Mouse (Mus musculus) kidney, embryonic 15.5 days (tissue): ENCODE data around the gene Haghl. TPM values are rescaled to one million over a fixed set of nuclear protein-coding genes. Genes with fewer than 3 reads are reported as not detected.

Source experiments
- ATAC-seq: fragments of 200-750 bp; cut with Nextera tagmentation; replicated peaks from 2 replicates; pipeline ENCODE4 v1.8.0; 2017; ENCODE audit warnings: moderate TSS enrichment; ENCODE audit not compliant: low FRiP score
- H3K27ac ChIP-seq: fragments of 300-500 bp; sonication (generic); 2 replicates; pipeline ENCODE4 v1.5.1; 2015; ENCODE audit warnings: mild to moderate bottlenecking, inconsistent platforms
- H3K27me3 ChIP-seq: fragments of 300-500 bp; sonication (generic); 2 replicates; pipeline ENCODE4 v1.6.1; 2015; ENCODE audit warnings: inconsistent platforms
- H3K36me3 ChIP-seq: fragments of 300-500 bp; sonication (generic); 2 replicates; pipeline ENCODE4 v1.6.1; 2015; ENCODE audit warnings: inconsistent platforms
- H3K4me1 ChIP-seq: fragments of 300-500 bp; sonication (generic); 2 replicates; pipeline ENCODE4 v1.6.1; 2015; ENCODE audit warnings: inconsistent platforms
- H3K4me2 ChIP-seq: fragments of 300-500 bp; sonication (generic); 2 replicates; pipeline ENCODE4 v1.6.1; 2015; ENCODE audit warnings: moderate library complexity, mild to moderate bottlenecking, inconsistent platforms
- H3K4me3 ChIP-seq: fragments of 300-500 bp; sonication (generic); replicated peaks from 2 replicates; pipeline ENCODE4 v1.5.1; 2015; ENCODE audit warnings: mild to moderate bottlenecking, inconsistent platforms
- H3K9ac ChIP-seq: fragments of 300-500 bp; sonication (generic); 2 replicates; pipeline ENCODE4 v1.6.1; 2015; ENCODE audit warnings: mild to moderate bottlenecking, inconsistent platforms
- H3K9me3 ChIP-seq: fragments of 300-500 bp; sonication (generic); replicated peaks from 2 replicates; pipeline ENCODE4 v1.6.1; 2016; ENCODE audit warnings: inconsistent platforms
- WGBS: fragments of 180-500 bp; shearing (Covaris S2); methylation state at CpG from one replicate; pipeline ENCODE4 v1.1.7; 2015; ENCODE audit warnings: mixed read lengths; 5-methylcytosine and 5-hydroxymethylcytosine counted together
- polyA plus RNA-seq: library from polyadenylated mRNA; unstranded; fragments of >200 nt; fragmentation: Nextera tagmentation; extraction: Ambion mirVana; gene quantifications from 2 replicates; pipeline ENCODE4 v1.2.1, GENCODE M21; 2015

Haghl gene
- polyA plus RNA-seq, 1 experiment from 2014 or later, result 74.8 TPM

DNA sequence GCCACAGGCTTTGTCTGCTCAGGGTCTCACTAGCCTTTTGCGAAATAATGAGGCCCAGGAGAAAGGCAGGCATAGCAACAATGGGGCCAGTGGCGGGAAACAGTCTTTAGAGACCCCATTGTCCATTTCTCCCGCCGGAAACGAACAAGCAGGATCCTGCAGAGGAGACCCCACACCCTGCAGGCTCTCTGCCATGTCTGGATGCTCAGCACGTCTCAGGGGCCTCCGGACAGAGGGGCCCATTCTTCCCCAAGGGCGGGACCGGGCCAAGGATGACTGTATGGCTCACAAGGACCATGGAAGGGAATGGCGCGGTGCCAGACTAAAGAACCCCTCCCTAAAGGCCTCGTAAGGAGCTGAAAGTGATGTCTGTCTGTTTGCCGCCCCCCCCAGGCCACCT, 8.7 kb upstream of the Haghl start:
- Histone ChIP-seq H3K4me2 (0 out of 2 replicates have a peak overlapping the region, but pooled peaks have one; percentile 1), H3K36me3 (peaks cover 17% of the 10 kb centered on the region), H3K27me3 (0 out of 2 replicates have a peak, but pooled peaks cover 3% of the 10 kb centered on the region), H3K9ac (no peak overlapping the region), H3K9me3 (no peaks in the 10 kb centered on the region), H3K4me3 (no peak overlapping the region), H3K27ac (0 out of 2 replicates have a peak overlapping the region, but pooled peaks have one; percentile 29), H3K4me1 (peaks cover 63% of the 10 kb centered on the region)
- ATAC-seq, result no peak
- WGBS, result 78% methylated on average over 13 of the region's 13 CpGs

DNA sequence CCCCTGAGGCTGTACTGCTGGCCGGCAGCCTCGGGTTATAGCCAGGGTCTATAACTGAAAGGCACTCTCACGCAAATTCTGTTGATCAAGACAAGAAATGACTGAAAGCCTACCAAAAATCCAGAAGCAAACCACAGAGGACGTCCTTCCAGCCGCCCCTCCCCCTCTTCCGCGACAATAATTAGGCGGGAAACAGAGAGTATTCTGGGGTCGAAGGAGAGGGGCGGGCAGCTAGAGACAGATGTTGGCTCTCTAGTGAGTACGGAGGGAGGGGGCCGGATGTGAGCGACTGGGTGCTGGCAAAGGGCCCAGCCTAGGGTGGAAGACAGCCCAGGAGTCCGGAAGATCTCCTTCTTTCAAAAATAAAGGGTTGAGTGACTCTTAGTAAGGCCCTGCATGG, 7.1 kb upstream of the Haghl start, which contains the start of gene Fam173a:
Gene Fam173a (minus strand): TSS at position 287 of the 400 bp plus-strand sequence.
- H3K27ac ChIP-seq, result peak within 1 kb of the TSS; percentile 98
- peaks cover 31% of the 10 kb centered on the region for H3K36me3 ChIP-seq
- H3K4me3 ChIP-seq, result peak within 1 kb of the TSS; percentile 78
- 0% methylated on average over 14 of the region's 14 CpGs for WGBS
- no peaks in the 10 kb centered on the region for H3K9me3 ChIP-seq
- ATAC-seq, result peak; percentile 59; the same call in 1 of the 2 replicates
- no peaks in the 10 kb centered on the region for H3K27me3 ChIP-seq
- H3K4me1 ChIP-seq, result peaks cover 61% of the 10 kb centered on the region
- H3K4me2 ChIP-seq, result peak within 1 kb of the TSS; percentile 79
- H3K9ac ChIP-seq, result peak within 1 kb of the TSS; percentile 73

DNA sequence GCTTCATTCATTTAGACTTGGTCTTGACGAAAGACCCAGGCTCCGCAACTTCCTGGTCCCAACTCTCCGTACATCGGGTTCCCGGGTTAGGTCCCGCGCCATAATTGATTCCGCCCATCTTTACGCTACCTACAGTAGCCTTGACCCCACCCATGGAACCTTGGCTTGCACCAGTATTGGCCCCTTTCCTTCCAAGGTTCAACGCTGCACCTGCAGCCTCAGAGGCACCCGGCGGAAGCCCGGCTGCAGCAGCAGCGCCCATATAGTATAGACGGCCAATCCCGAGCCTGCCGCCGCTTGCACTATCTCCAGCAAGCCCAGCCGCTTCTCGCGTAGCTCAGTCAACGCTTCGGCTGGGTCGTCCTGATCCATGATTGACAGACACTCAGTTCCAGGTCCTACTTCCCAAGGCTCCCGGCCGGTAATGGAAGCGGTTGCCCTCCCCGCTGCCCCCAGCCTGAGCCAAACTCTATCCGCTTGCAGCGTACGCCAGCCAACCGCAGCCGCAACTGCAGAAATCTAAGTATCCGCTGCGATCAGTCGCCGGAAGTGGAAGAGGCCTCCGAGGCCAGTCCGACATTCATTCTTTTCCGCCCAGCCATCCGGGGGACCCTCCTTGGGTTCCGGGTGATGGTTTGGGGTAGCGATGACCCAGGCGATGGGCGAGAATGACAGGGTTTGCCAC, 6.5 kb upstream of the Haghl start:
- Histone ChIP-seq H3K36me3 (peaks cover 38% of the 10 kb centered on the region), H3K27me3 (no peaks in the 10 kb centered on the region), H3K9me3 (no peaks in the 10 kb centered on the region), H3K9ac (peak overlapping the region; percentile 73), H3K4me1 (peaks cover 55% of the 10 kb centered on the region), H3K27ac (peak overlapping the region; percentile 98), H3K4me3 (peak overlapping the region; percentile 78), H3K4me2 (peak overlapping the region; percentile 79)
- ATAC-seq, result peak; percentile 49
- under 1% methylated on average over 45 of the region's 45 CpGs for WGBS

DNA sequence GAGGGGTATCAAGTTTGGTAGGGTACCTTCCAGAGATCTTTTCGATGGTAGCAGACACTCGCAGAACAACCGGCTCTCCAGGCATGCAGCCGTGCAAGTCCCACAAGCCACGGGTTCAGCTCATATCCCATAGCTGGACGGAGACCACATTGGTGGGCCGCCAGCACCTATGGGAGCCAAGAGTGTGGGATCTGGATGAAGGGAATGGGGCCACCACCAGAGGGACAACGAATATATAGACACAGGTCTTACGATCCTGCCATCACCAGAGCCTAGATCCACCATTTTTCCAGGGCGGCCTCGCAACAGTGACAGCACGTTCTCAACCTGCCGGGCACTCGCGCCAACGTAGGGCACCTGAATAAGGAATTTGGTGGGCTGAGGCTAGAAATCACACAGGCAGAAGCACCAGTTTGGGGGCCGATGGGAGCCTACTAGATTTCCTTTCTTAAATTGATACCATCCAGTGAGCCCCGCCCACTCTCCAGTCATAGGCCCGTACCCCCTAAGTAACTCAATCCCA, 5.9 kb upstream of the Haghl start:
- Histone ChIP-seq H3K4me1 (peaks cover 54% of the 10 kb centered on the region), H3K4me2 (peak overlapping the region; percentile 79), H3K27ac (peak overlapping the region; percentile 98), H3K27me3 (no peaks in the 10 kb centered on the region), H3K9me3 (no peaks in the 10 kb centered on the region), H3K4me3 (peak overlapping the region; percentile 78), H3K36me3 (peaks cover 40% of the 10 kb centered on the region), H3K9ac (peak overlapping the region; percentile 73)
- no peak; the same call in 1 of the 2 replicates for ATAC-seq
- 25% methylated on average over 19 of the region's 19 CpGs for WGBS

DNA sequence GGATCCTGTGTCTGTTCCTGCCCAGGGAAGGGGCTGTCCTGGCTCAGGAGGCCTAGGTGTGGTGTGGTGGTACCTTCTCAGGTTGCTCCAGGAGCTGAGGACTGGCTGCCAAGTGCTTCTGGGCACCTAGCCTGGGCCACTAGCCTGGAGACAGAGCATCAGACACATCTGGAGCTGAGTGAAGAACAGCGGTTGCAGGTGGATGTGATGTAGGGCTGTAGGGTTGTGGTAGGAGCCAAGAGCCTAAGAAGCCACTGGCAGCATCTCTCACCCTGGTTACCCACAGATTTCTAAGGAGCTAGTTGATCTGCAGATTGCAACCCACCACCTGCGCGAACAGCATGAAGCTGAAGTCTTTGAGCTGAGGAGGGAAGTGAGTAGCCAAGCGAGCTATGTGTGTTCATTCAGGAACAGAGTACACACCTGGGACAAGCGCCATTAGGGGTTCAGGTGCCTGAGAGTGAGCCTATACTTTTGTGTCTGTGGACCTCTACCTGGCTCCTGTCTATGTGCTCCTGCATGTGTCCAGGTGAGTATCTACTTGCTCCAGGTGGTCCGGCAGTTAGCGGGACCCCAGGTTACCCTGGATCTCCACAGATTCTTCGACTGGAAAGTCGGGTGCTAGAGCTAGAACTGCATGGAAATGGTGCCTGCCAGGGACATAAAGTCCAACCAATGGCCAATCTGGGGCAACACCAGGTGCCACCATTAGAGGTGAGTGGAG, 1.5 kb upstream of the Haghl start:
- no peak overlapping the region for H3K9ac ChIP-seq
- H3K4me2 ChIP-seq, result no peak overlapping the region

DNA sequence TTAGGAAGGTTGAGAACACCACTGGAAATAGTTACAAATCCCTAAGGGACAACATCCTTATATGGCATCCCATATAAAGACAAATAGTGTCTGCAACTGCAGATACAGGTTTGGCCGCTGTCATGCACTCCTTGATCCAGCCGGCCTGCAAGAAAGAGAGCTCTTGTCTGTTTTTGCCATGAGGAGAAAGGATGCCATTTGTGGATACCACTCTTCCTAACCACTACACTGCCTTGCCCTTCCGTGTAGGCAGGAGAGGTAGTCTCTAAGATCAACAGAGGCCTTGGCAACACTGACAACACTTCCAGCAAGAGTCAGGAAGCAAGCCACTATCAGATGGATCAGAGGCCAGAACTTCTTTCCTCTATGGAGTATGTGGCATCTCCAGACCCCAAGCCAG, 807 bp upstream of the Haghl start, which contains the start of gene Ccdc78:
Gene Ccdc78 (plus strand): TSS at position 301 of the 400 bp plus-strand sequence.
- H3K4me1 ChIP-seq, result peaks cover 29% of the 10 kb centered on the region
- 83% methylated on average over 3 of the region's 3 CpGs for WGBS
- no peaks in the 10 kb centered on the region for H3K27me3 ChIP-seq
- peaks cover 64% of the 10 kb centered on the region for H3K36me3 ChIP-seq
- no peak for ATAC-seq
- H3K4me3 ChIP-seq, result peak within 1 kb of the TSS; percentile 72
- H3K9me3 ChIP-seq, result no peaks in the 10 kb centered on the region
- peak within 1 kb of the TSS; percentile 96 for H3K27ac ChIP-seq
- H3K4me2 ChIP-seq, result peak within 1 kb of the TSS; percentile 67
- H3K9ac ChIP-seq, result peak within 1 kb of the TSS; percentile 69

More for the DNA sequence above, 1.5 kb upstream of the Haghl start:
- H3K4me3 ChIP-seq, result no peak overlapping the region
- no peak overlapping the region for H3K27ac ChIP-seq
- WGBS, result 90% methylated on average over 9 of the region's 9 CpGs
- H3K36me3 ChIP-seq, result peaks cover 57% of the 10 kb centered on the region
- ATAC-seq, result no peak
- H3K4me1 ChIP-seq, result peaks cover 34% of the 10 kb centered on the region
- no peaks in the 10 kb centered on the region for H3K27me3 ChIP-seq
- no peaks in the 10 kb centered on the region for H3K9me3 ChIP-seq

DNA sequence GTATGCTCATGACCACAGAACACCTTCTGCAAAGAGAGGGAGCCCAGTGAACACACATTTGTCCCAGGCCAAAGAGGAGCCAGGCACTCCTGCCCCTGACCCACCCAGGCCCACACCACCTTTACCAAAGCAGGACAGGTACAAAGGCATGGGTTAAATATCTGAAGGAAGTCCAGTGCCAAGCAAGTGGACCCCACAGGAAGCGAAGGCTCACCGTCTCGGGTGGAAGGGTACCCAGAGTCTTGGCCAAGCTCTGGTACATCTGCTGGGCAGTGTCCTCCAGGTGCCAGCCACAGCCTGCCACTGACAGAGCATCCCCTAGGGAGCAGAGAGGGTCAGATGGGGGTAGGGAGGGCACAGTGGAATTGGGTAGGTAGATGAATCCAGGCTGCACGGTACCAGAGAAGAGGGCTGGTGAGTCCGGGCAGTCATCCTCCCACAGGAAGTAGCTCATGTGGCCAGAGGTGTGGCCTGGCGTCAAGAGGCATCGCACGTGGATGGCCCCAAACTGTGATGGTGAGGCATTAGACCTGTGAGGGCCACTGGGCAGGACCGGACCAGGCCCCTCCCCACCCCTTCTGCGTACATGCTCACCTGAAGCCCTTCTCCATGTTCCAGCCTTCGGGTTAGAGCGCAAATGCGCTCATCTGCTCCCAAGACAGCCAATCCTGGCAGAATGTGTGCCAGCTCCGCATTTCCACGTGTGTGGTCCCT, 1.5 kb downstream of the Haghl start:
- peak overlapping the region; percentile 72 for H3K4me3 ChIP-seq
- WGBS, result 75% methylated on average over 15 of the region's 15 CpGs
- peak overlapping the region; percentile 69; the same call in 1 of the 2 replicates for H3K9ac ChIP-seq
- ATAC-seq, result no peak
- no peak overlapping the region for H3K27ac ChIP-seq
- no peaks in the 10 kb centered on the region for H3K27me3 ChIP-seq
- H3K36me3 ChIP-seq, result peaks cover 70% of the 10 kb centered on the region
- peak overlapping the region; percentile 67 for H3K4me2 ChIP-seq
- no peaks in the 10 kb centered on the region for H3K9me3 ChIP-seq
- peaks cover 20% of the 10 kb centered on the region for H3K4me1 ChIP-seq

DNA sequence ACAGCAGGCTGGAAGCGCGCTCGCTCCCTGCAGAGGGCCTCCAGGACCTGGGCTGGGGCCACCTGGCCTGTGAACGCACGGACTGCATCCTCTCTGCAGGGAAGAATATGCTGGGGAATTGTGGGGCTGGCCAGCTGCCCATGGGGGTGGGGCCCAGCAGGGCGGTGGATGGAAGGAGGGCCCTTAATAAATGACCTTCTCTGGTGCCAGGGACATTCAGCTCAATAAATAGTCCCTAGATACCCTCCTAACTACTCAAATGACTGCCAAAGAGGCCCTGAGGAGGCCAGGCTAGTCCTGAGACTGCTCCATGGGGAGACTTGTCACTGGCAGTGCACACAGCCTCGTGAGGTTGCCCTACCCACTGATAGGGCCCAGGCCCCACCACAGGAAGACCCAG, 2.4 kb downstream of the Haghl start:
- no peaks in the 10 kb centered on the region for H3K27me3 ChIP-seq
- H3K4me2 ChIP-seq, result no peak overlapping the region
- no peaks in the 10 kb centered on the region for H3K9me3 ChIP-seq
- H3K27ac ChIP-seq, result no peak overlapping the region
- H3K9ac ChIP-seq, result no peak overlapping the region
- peaks cover 20% of the 10 kb centered on the region for H3K4me1 ChIP-seq
- 84% methylated on average over 7 of the region's 7 CpGs for WGBS
- no peak for ATAC-seq
- H3K36me3 ChIP-seq, result peaks cover 68% of the 10 kb centered on the region
- H3K4me3 ChIP-seq, result no peak overlapping the region

DNA sequence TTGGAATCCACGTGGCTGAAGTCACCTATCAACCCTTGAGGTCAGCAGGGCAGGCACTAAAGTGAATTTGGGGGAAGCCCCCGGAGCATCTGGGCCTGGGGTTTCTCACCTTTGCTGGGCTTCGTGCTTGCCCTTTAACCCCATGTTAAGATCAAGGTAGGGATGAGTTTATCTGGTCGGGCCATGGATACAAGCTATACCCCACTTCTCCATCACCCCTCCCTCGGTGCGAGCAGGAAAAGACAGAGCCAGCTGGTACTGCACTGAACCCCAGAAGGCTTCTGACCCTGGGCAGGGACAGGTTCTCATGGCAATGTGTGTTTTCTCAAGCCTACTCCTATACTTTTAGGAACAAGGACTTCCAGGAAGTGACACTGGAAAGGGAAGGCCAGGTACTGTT, 4.1 kb downstream of the Haghl start:
- no peak overlapping the region for H3K27ac ChIP-seq
- H3K4me1 ChIP-seq, result peaks cover 19% of the 10 kb centered on the region
- no peak overlapping the region for H3K9ac ChIP-seq
- no peaks in the 10 kb centered on the region for H3K27me3 ChIP-seq
- 78% methylated on average over 6 of the region's 6 CpGs for WGBS
- H3K4me3 ChIP-seq, result no peak overlapping the region
- H3K36me3 ChIP-seq, result peaks cover 67% of the 10 kb centered on the region
- no peak overlapping the region for H3K4me2 ChIP-seq
- ATAC-seq, result no peak
- H3K9me3 ChIP-seq, result no peaks in the 10 kb centered on the region

DNA sequence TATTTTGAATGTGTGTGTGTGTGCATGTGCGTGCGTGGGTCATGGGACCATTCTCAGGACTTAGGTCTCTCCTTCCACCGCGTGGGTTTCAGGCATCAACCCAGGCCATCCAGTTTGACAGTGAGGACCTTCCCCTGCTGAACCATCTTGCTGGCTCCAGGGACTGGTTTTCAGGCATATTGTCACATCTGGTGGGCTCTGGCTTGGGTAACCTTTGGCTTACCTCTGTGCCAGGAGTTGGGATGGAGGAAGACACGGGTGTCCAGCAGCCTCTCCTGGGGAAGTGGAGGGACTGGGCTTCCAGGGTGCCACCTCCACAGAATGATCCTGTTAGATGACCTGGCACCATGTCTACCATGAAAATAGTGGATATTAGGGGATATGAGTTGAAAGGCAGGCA, 7.5 kb downstream of the Haghl start:
- no peak overlapping the region for H3K9ac ChIP-seq
- peaks cover 15% of the 10 kb centered on the region for H3K4me1 ChIP-seq
- H3K36me3 ChIP-seq, result peaks cover 57% of the 10 kb centered on the region
- no peak overlapping the region for H3K4me2 ChIP-seq
- H3K4me3 ChIP-seq, result no peak overlapping the region
- ATAC-seq, result no peak
- H3K27ac ChIP-seq, result no peak overlapping the region
- no peaks in the 10 kb centered on the region for H3K27me3 ChIP-seq
- H3K9me3 ChIP-seq, result no peaks in the 10 kb centered on the region
- 96% methylated on average over 5 of the region's 5 CpGs for WGBS

DNA sequence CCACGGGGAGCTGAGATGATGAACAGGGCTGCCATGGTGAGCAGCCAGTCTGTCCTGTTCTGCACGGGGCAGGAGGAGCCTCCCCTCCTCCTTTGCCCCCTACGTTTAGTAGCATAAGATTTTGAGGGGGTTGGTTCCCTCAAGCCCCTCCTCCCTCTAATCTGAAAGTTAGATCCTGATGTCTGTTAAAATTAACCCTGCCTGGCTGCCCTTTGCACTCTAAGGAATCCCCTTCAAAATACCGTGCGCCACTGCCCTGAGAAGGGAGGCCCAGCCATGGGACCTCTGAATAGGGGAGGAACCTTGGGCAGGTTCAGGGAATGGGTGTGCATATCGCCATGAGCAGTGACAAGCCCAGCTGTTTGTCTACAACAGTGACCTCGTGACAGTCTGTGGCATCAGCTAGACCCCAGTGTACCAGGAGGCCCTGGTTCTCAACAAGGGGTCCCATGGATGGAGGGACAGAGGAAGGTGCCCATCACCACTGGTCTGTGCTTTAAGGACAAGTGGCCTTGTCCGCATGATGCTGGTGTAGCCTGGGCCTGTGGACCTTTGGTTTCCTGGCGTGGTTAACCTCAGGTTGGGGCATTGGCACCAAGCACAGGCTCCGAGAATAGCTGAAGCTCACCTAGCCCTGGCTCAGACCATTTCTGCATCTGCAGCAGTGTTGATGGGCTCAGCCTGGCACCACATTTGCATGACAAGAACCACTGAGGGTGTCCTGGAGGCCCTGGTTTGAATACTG, 10.0 kb downstream of the Haghl start:
- H3K9ac ChIP-seq, result no peak overlapping the region
- H3K27me3 ChIP-seq, result no peaks in the 10 kb centered on the region
- H3K9me3 ChIP-seq, result no peaks in the 10 kb centered on the region
- peaks cover 32% of the 10 kb centered on the region for H3K36me3 ChIP-seq
- H3K4me3 ChIP-seq, result 0 out of 2 replicates have a peak overlapping the region, but pooled peaks have one; percentile 4
- H3K4me1 ChIP-seq, result peaks cover 15% of the 10 kb centered on the region
- H3K27ac ChIP-seq, result no peak overlapping the region
- ATAC-seq, result no peak
- H3K4me2 ChIP-seq, result 0 out of 2 replicates have a peak overlapping the region, but pooled peaks have one; percentile 4
- 78% methylated on average over 10 of the region's 10 CpGs for whole genome bisulfite sequencing
